Mouse (Mus musculus) layer of hippocampus, adult 18-20 months (tissue): ENCODE measurements around the gene Slc44a3. TPM values are rescaled to one million over a fixed set of nuclear protein-coding genes. Genes with fewer than 3 reads are reported as not detected.

ENCODE experiments used
- DNase-seq, 2 experiments: peaks; one replicate each; pipeline ENCODE4 v3.0.0; 2022; ENCODE audit warnings: low spot score in 2 of 2
- total RNA-seq, 2 experiments: library from RNA; stranded (reverse); gene quantifications; 2 replicates each; pipeline ENCODE4 v1.2.3; 2021

The Slc44a3 gene
- total RNA-seq, 2 experiments from 2014 or later: 0.13 TPM; not detected in 1

DNA sequence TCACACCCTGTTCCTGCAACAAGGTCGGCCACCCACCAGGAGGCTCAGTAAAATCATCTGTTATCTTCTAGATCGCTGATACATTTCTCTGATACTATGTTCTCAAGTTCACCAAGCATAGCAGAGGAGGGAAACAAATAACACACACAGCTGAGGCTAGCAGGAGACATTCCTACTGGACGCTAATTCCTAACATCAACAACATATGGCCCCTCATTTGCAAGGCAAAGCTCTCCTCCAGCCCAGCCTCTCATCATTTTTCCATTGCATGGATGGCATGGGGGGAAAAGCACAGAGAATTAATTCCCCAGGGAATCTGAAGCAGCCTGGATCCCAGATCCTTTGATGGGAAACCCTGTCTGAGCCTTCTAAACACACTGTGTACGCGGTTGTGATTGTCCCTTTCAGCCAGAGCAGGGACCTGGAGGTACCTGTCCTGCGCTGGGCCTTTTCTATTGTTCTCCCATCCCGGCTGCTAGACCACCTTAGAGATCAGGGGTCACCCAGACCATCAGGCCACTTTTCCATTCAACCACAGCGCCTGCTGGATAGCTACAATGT lies 27.2 kb downstream of the Slc44a3 start:
- no peak for DNase-seq

DNA sequence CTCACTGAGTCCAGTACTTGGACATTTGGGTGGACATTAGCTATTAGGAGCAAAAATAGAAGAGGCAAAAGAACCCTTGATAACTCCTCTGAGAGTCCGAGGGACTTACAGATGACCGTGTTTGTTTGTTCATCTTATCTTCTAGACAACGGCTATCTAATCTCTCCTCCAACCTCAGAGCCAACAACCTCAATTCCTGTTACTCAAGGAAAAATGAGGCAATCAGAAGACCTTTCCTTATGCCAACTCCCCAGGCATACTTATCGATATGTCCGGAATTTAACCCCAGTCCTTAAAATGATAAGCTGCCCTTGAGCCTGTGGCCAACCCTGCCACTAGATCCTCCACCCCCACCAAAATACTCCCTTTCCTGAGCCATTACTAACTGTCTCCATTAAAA lies 31.5 kb downstream of the Slc44a3 start:
- DNase-seq: no peak

DNA sequence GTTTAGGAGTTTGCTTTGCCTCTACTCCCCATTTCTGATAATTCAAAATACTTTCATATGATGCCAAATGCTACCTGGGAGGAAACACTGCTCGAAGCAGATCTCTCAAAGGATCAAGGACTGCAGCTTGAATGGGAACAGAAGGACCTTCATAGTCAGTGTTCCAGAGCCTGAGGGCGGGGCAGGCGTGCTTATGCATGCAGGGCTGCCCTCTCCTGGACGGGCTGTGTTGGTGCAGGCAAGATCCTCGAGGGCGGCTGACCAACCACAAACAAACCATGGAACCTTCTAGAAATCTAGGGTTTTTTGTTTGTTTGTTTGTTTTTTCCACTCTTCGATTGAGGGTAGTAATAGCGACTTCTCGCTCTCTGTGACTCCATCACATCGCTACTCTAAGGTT lies 32.0 kb downstream of the Slc44a3 start:
- peak; percentile 39 to 83 for DNase-seq

DNA sequence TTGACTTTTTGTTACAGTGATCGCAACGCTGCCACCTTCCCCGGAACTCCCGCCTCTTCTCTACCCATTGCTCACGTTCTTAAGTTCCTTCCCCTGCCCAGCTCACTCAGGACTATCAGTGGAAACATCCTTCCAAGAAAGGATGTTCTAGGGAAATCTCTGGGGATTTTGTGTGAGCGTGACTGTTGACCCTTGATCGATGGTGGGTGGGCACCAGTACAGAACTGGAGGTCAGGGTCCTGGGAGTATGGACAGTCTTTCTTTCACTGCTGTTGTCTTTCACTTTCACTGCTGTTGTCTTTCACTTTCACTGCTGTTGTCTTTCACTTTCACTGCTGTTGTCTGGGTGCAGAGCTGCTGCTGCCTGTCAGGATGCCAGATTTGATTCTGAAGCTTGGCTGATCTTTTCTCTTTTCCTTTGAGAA lies 38.2 kb downstream of the Slc44a3 start:
- DNase-seq: no peak

- no peak for DNase-seq
These were observed 40.2 kb downstream of the Slc44a3 start for GRCm38 (mm10) chr3:121492026-121492425.

DNA sequence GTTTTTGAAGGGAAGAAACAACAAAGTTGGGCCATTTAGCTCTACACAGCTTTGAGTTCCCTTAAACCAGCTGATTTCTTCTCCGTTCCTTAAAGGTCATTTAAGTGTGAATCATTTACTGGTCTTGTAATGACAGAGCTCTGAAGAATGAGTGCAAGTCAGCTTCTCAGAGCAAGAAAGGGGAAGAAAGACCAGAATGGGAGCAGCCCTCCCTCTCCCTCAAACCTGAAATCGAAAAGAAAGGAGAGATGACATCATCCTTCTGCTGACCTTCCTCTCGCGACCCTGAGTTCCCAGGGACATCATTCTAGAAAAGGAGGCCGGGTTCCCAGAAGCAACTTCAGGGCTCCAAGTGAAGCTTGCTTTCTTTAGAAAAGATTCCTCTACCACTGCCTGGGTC lies 41.3 kb downstream of the Slc44a3 start:
- DNase-seq: no peak

DNA sequence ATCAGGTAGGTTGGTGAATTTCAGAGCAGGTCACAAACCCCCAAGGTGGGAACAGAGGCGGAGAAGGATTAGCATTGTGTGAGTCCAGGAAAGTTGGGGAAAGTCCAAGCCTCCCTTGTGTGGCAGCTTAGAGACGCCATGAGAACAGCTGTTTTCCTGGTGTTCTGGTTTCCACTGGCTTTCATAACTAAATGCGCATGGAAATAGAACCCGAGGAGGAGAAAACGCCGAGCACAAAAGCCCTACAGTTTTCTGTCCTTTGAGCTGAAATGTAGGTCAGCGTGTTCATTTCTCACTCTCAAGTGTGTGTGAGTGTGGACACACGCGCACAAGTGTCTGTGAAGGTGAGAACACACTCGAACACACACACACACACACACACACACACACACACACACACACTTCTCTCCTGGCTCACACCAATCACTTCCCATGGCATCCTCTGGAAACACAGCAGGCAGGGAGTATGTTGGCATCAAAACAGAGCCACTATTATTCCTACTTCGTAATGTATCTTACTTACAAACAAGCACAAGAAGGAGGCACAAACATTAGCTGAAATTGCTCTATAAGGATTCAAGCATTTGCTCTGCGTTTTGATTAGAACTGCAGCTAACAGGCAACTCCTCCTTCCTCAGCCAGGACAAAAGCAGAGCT lies 42.6 kb downstream of the Slc44a3 start:
- peak in 1 of 2 experiments; percentile 59 for DNase-seq

- no peak for DNase-seq
These were observed 47.0 kb downstream of the Slc44a3 start for GRCm38 (mm10) chr3:121485201-121485600.

DNA sequence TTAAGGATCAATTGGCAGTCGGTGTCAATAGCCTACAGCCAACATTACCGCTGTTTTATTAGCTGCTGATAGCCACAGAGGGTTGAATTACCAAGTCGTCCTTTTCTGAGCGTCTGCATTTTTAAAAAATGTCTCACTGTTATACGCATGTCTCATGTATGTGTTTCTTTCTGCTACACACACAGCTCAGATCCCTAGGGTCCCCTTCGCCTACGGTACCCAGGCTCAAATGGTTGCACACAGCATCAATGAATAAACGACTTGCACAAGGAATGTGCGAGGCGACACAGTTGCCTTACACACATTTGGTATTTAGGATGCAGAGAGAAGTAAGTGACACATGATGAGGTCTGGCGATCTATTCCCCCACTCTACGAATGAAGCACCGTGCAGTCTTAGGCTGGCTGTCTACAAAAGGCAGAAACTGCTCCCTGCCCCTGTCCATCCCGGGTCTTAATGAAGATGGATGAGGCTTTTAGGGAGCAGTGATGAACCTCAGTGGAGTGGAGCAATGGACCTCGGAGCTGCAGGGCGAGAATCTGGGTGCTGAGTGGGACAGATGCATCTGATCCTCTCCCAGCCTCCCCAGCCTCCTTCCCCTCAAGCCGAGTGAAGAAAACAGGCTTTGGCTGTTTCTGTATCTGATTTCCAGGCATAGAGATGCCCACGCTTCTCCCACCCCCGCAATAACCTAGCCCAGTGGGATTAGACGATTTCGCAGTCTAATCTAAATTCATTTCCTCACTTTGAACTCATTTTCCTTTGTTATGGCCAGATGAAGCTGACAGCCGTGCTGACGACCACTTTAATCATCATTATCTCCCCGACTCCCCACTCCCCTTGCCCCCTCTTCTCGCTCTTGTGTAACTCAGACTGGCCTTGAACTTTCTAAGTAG lies 48.7 kb downstream of the Slc44a3 start:
- peak in 1 of 2 experiments; percentile 66 for DNase-seq

DNA sequence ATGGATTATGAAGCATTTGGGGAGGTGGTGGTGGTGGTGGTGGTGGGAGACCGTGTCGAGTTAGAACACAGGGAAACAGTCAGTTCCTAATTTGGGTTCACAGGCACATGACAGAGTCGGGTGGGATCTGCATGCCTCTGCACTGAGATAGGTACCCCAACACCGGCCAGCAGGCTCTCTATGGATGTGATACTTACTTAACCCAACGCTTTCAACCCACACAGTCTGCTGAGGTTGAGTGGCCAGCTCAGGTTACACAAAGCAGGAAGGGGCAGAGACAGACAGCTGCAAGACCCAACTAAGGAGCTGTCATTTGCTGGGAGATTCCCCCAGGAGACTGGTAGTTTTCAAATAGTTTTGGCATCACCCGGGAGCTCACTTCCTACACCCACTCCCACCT lies 50.6 kb downstream of the Slc44a3 start:
- DNase-seq: no peak

DNA sequence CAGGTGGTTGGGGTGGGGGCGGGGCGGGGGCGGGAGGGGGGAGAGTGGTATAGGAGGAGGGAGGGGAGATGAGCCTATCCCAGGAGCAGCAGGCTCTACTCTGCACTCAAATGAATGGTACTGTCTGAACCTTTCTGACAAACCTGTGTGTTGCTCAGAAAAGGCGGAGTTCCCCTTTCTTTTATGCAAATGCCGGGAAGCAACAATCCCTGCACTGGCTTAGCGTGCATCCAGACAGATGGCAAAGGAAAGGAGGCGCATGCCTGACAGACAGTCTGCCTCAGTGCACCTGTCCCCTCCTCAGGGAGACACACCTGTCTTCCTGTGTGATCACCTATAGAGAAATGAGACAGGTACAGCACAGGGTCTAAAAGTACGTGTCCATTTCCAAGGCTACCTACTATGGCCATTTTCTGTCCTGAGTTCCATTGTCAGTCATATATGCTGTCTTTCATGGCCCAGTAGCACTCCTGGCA lies 51.2 kb downstream of the Slc44a3 start:
- DNase-seq: no peak

DNA sequence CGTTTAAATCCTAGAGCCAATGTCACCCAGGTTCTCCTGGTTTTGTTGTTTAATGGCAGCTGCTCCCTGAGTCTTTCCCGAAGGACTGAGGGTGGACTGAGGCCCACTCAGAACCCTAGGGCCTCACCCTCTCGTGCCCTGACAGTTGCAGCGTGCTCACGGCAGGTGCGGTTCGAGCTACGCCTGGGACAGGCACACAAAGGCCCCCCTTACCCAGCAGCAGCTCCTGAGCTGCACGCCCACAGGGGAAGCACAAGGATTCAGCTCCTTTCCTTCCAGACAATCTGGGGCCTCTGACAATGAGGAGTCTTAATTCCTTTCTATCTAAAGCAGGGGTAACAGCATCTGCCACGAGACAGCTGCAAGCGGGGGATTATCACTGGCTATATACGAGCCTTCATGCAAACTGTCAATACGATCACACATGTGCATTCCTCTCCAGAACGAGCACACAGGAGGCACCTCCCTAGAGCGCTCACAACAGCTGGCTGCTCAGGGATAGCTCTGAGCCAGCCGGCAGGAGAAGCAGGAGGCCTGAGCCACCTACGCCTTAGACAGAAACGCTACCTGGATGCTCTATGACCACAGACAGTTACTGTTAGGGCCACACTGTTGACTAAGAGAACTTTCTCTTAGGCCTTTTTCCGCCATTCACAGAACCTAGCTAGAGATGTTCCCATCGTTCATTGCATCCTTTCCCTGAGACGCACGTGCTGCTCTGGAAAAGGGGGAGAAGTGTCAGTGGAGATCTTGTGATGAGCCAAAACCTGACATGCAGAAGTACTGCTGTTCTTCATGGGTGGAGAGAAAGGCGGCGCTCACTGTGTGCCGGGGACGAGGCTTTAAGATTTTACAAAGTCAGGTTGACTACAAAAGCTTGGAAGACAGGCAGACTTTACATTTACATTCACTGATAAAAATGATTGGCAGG lies 51.9 kb downstream of the Slc44a3 start:
- no peak for DNase-seq

DNA sequence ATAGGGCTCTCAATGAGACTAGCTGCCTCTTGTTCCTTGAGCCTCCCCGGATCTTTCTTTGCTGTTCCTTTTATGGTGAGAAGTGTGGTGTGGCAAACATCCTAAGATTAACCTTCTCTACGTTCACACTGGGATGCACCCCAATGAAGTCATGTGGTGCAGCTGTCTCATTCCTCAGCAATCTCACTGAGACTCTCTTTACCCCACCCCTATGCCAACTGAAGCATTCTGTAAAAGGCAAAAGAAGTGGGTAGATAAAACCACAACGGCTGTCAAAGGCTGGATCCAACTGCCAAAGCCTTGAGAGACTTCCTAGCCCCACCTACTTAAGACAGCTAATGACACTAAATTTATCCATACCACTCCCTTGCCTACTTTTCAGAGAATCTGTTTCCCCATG lies 57.5 kb downstream of the Slc44a3 start:
- no peak for DNase-seq

GRCm38 (mm10) chr3:121471703-121472102 lies 60.5 kb downstream of the Slc44a3 start:
- DNase-seq: no peak

DNA sequence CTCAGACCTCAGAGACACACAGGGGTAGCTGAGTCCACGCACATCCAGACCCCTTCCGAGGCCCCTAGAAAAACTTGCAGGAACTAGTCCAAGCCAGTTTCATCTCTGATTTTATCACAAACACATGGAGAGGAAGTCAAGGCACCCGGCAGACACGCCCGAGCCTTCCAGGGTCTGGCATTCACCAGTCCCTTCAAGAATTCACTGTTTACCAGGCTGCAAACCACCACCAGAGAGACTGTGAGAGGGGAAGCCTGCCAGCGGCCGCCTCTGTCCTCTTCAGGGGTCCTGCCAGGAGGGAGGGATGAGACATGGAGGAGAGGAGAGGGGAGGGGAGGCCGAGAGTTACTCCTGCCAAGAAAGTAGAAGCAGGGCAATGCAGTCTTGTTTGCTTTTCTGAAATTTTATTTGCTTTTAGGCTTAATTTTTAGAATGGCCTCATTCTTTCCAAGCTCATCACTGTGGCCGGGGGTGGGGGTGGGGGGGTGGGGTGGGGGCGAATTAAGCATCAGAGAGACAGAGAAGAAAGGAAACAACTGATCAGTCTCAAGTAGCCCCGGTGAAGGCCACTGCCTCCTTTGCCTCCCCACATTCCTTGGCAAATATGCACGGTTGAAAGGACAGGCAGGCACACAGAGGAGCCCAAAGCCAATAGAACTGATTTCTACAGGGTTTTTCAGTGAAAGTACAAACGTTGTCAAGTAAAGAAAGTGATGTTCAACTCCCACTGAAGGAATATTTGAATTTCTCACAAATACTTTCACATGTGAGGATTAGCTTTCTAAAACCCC lies 62.8 kb downstream of the Slc44a3 start:
- DNase-seq: no peak

- no peak for DNase-seq
These were observed 64.1 kb downstream of the Slc44a3 start for GRCm38 (mm10) chr3:121468136-121468535.

GRCm38 (mm10) chr3:121467094-121467552 lies 65.1 kb downstream of the Slc44a3 start:
- DNase-seq: no peak

GRCm38 (mm10) chr3:121465795-121466194 lies 66.4 kb downstream of the Slc44a3 start:
- DNase-seq: no peak

GRCm38 (mm10) chr3:121464733-121465305 lies 67.4 kb downstream of the Slc44a3 start:
- no peak for DNase-seq

DNA sequence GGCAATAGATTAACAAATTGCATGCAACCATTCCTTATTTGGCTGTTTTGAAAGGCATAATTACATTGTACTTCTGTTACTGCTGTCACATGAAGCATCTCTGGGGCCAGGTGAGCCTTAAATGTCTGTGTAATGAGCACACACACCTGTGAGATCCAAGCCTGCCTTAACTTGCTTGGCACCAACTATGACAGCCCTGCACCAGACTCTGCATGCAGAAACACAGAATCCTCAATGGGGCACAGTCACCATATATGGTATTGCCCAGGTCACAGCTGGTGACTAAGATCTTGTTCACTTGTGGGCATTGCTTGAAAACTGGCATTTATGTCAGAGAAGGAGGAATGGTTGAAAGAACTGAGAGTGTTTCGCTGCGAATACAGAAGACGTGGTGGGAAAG lies 69.4 kb downstream of the Slc44a3 start:
- no peak for DNase-seq
